Mouse (Mus musculus) embryonic fibroblast, embryonic 13.5 days (primary cell): ENCODE data around the gene Rabepk. TPM values are rescaled to one million over a fixed set of nuclear protein-coding genes. Genes with fewer than 3 reads are reported as not detected.

Experiments used
- H3K27ac ChIP-seq: 2 replicates; pipeline ENCODE4 v1.5.1; 2012; ENCODE audit warnings: low read length, control low read depth, inconsistent platforms; ENCODE audit not compliant: insufficient read depth
- H3K4me1 ChIP-seq: 2 replicates; pipeline ENCODE4 v1.6.1; 2011; ENCODE audit warnings: low read length; ENCODE audit not compliant: control insufficient read depth, insufficient read depth
- H3K4me3 ChIP-seq: 2 replicates; pipeline ENCODE4 v1.5.1; 2011; ENCODE audit warnings: mild to moderate bottlenecking, control low read depth, low read length; ENCODE audit not compliant: insufficient read depth
- CTCF ChIP-seq: IDR thresholded peaks from 2 replicates; pipeline ENCODE4 v1.5.1; 2011; ENCODE audit warnings: mild to moderate bottlenecking, control low read depth, low read length, moderate library complexity, borderline replicate concordance; ENCODE audit not compliant: insufficient read depth
- POLR2A ChIP-seq: IDR thresholded peaks from 2 replicates; pipeline ENCODE4 v1.6.1; 2011; ENCODE audit warnings: low read depth, mild to moderate bottlenecking, control low read depth, low read length, moderate library complexity
- polyA plus RNA-seq: library from polyadenylated mRNA; stranded (reverse); fragments of >200 nt; gene quantifications from 2 replicates; pipeline ENCODE4 v1.2.4, GENCODE M21; 2011; ENCODE audit warnings: low read depth; ENCODE audit not compliant: missing spikeins, insufficient read length

The Rabepk gene
- polyA plus RNA-seq, 1 experiment = 41.3 TPM

GRCm38 (mm10) chr2:34790282-34790681 is 9.4 kb downstream of the Rabepk start:
- Histone ChIP-seq H3K4me3 (no peak overlapping the region), H3K4me1 (no peaks in the 10 kb centered on the region), H3K27ac (no peak overlapping the region)
- TF ChIP-seq POLR2A = no peak
- TF ChIP-seq CTCF = no peak

GRCm38 (mm10) chr2:34784085-34784484 is 15.6 kb downstream of the Rabepk start:
- Histone ChIP-seq H3K4me1 (no peaks in the 10 kb centered on the region), H3K4me3 (no peak overlapping the region), H3K27ac (no peak overlapping the region)
- TF ChIP-seq CTCF = peak; percentile 76; the same call in 1 of the 2 replicates
- TF ChIP-seq POLR2A = no peak

GRCm38 (mm10) chr2:34783064-34784020 is 16.4 kb downstream of the Rabepk start:
- H3K4me1 ChIP-seq = no peaks in the 10 kb centered on the region

GRCm38 (mm10) chr2:34777237-34777868 is 22.4 kb downstream of the Rabepk start:
- Histone ChIP-seq H3K4me1 (peaks cover 8% of the 10 kb centered on the region), H3K4me3 (no peak overlapping the region), H3K27ac (no peak overlapping the region)
- TF ChIP-seq POLR2A = no peak
- TF ChIP-seq CTCF = no peak

More at GRCm38 (mm10) chr2:34783064-34784020, 16.4 kb downstream of the Rabepk start:
- no peak for TF ChIP-seq CTCF
- no peak for TF ChIP-seq POLR2A
- H3K27ac ChIP-seq = no peak overlapping the region
- H3K4me3 ChIP-seq = no peak overlapping the region

- H3K4me1 ChIP-seq = peaks cover 10% of the 10 kb centered on the region
- no peak overlapping the region for H3K27ac ChIP-seq
- TF ChIP-seq POLR2A (no peak), CTCF (no peak)
- H3K4me3 ChIP-seq = peak overlapping the region; percentile 78
Observed at GRCm38 (mm10) chr2:34774493-34774892, 25.2 kb downstream of the Rabepk start.

- Histone ChIP-seq H3K4me3 (peak overlapping the region; percentile 78), H3K27ac (no peak overlapping the region), H3K4me1 (peaks cover 10% of the 10 kb centered on the region)
- no peak for TF ChIP-seq CTCF
- no peak for TF ChIP-seq POLR2A
Observed at GRCm38 (mm10) chr2:34773673-34774072, 26.0 kb downstream of the Rabepk start.

- Histone ChIP-seq H3K4me1 (peaks cover 10% of the 10 kb centered on the region), H3K27ac (peak overlapping the region; percentile 45; the same call in 1 of the 2 replicates), H3K4me3 (peak overlapping the region; percentile 78)
- TF ChIP-seq POLR2A (peak; percentile 21; the same call in 1 of the 2 replicates), CTCF (no peak)
Observed at GRCm38 (mm10) chr2:34772252-34773235, 27.2 kb downstream of the Rabepk start.

GRCm38 (mm10) chr2:34771368-34772226 is 28.1 kb downstream of the Rabepk start, which contains the start of gene Hspa5:
TSS of gene Hspa5 (plus strand) at chr2:34771970.
- Histone ChIP-seq H3K4me1 (peaks cover 10% of the 10 kb centered on the region), H3K27ac (peak within 1 kb of the TSS; percentile 83), H3K4me3 (peak within 1 kb of the TSS; percentile 94)
- TF ChIP-seq POLR2A (peak; percentile 100), CTCF (no peak)
